Mouse (Mus musculus): ENCODE data around the gene Rexo1. TPM values are rescaled to one million over a fixed set of nuclear protein-coding genes. Genes with fewer than 3 reads are reported as not detected.

Gene Rexo1
- polyA plus RNA-seq, 1 experiment = 62.7 TPM

- Histone ChIP-seq H3K4me3 (replicated peaks; ENCODE audit: extremely low read depth, low read depth, low read length) (no peak overlapping the region), H3K4me1 (ENCODE audit: control insufficient read depth, insufficient read depth, low read length) (peaks cover 3% of the 10 kb centered on the region; the same call in 1 of the 2 replicates)
- no peak for DNase-seq
- TF ChIP-seq CTCF (IDR thresholded peaks at IDR 0.05; ENCODE audit: insufficient read depth, low read length) (no peak), POLR2A (IDR thresholded peaks at IDR 0.05; ENCODE audit: borderline replicate concordance, extremely low read depth, low read depth, low read length) (no peak)
- 80% methylated on average over 7 of the region's 7 CpGs for WGBS
Measured at GRCm38 (mm10) chr10:80604001-80604509, 42.7 kb upstream of the Rexo1 start.

GRCm38 (mm10) chr10:80603364-80603763 is 42.0 kb upstream of the Rexo1 start:
- WGBS = 15% methylated on average over 7 of the region's 7 CpGs
- peaks cover 3% of the 10 kb centered on the region; the same call in 1 of the 2 replicates for H3K4me1 ChIP-seq (ENCODE audit: control insufficient read depth, insufficient read depth, low read length)
- DNase-seq = no peak
- TF ChIP-seq POLR2A (IDR thresholded peaks at IDR 0.05; ENCODE audit: borderline replicate concordance, extremely low read depth, low read depth, low read length) = no peak
- TF ChIP-seq CTCF (IDR thresholded peaks at IDR 0.05; ENCODE audit: insufficient read depth, low read length) = no peak
- H3K4me3 ChIP-seq (replicated peaks; ENCODE audit: extremely low read depth, low read depth, low read length) = peak overlapping the region; percentile 94

GRCm38 (mm10) chr10:80602698-80603325 is 41.5 kb upstream of the Rexo1 start, which contains the start of the genes Scamp4 and Adat3:
TSS of gene Scamp4 (plus strand) at chr10:80602872.
TSS of gene Adat3 (plus strand) at chr10:80602880.
- peak; percentile 95 for DNase-seq
- peak within 1 kb of the TSS; percentile 94 for H3K4me3 ChIP-seq (replicated peaks; ENCODE audit: extremely low read depth, low read depth, low read length)
- H3K4me1 ChIP-seq (ENCODE audit: control insufficient read depth, insufficient read depth, low read length) = peaks cover 3% of the 10 kb centered on the region; the same call in 1 of the 2 replicates
- WGBS = under 1% methylated on average over 54 of the region's 54 CpGs
- TF ChIP-seq CTCF (IDR thresholded peaks at IDR 0.05; ENCODE audit: insufficient read depth, low read length) = no peak
- TF ChIP-seq POLR2A (IDR thresholded peaks at IDR 0.05; ENCODE audit: borderline replicate concordance, extremely low read depth, low read depth, low read length) = peak; percentile 54; the same call in 1 of the 2 replicates

GRCm38 (mm10) chr10:80596318-80596717 is 35.0 kb upstream of the Rexo1 start:
- H3K4me1 ChIP-seq (ENCODE audit: control insufficient read depth, insufficient read depth, low read length) = no peaks in the 10 kb centered on the region
- WGBS = 43% methylated on average over 4 of the region's 4 CpGs
- TF ChIP-seq CTCF (IDR thresholded peaks at IDR 0.05; ENCODE audit: insufficient read depth, low read length) (no peak), POLR2A (IDR thresholded peaks at IDR 0.05; ENCODE audit: borderline replicate concordance, extremely low read depth, low read depth, low read length) (no peak)
- H3K4me3 ChIP-seq (replicated peaks; ENCODE audit: extremely low read depth, low read depth, low read length) = no peak overlapping the region
- no peak for DNase-seq

- WGBS = 2% methylated on average over 73 of the region's 73 CpGs
- H3K4me1 ChIP-seq (ENCODE audit: control insufficient read depth, insufficient read depth, low read length) = peaks cover 22% of the 10 kb centered on the region
- peak; percentile 92 for DNase-seq
- TF ChIP-seq POLR2A (IDR thresholded peaks at IDR 0.05; ENCODE audit: borderline replicate concordance, extremely low read depth, low read depth, low read length) (peak; percentile 90; the same call in 1 of the 2 replicates), CTCF (IDR thresholded peaks at IDR 0.05; ENCODE audit: insufficient read depth, low read length) (no peak)
- peak within 1 kb of the TSS; percentile 77 for H3K4me3 ChIP-seq (replicated peaks; ENCODE audit: extremely low read depth, low read depth, low read length)
Measured at GRCm38 (mm10) chr10:80589879-80590854, 28.8 kb upstream of the Rexo1 start, which contains the start of gene Abhd17a. TSS of gene Abhd17a (minus strand) at chr10:80590341.

- TF ChIP-seq CTCF (IDR thresholded peaks at IDR 0.05; ENCODE audit: insufficient read depth, low read length) = no peak
- TF ChIP-seq POLR2A (IDR thresholded peaks at IDR 0.05; ENCODE audit: borderline replicate concordance, extremely low read depth, low read depth, low read length) = 0 out of 2 replicates have a peak, but pooled peaks have one; percentile 3
- H3K4me1 ChIP-seq (ENCODE audit: control insufficient read depth, insufficient read depth, low read length) = peaks cover 28% of the 10 kb centered on the region
- H3K4me3 ChIP-seq (replicated peaks; ENCODE audit: extremely low read depth, low read depth, low read length) = peak overlapping the region; percentile 77
- WGBS = 4% methylated on average over 12 of the region's 12 CpGs
- DNase-seq = no peak
Measured at GRCm38 (mm10) chr10:80589127-80589878, 27.9 kb upstream of the Rexo1 start.

- 33% methylated on average over 4 of the region's 4 CpGs for WGBS
- no peak for DNase-seq
- peaks cover 33% of the 10 kb centered on the region for H3K4me1 ChIP-seq (ENCODE audit: control insufficient read depth, insufficient read depth, low read length)
- no peak overlapping the region for H3K4me3 ChIP-seq (replicated peaks; ENCODE audit: extremely low read depth, low read depth, low read length)
- TF ChIP-seq CTCF (IDR thresholded peaks at IDR 0.05; ENCODE audit: insufficient read depth, low read length) = no peak
- 0 out of 2 replicates have a peak, but pooled peaks have one; percentile 18 for TF ChIP-seq POLR2A (IDR thresholded peaks at IDR 0.05; ENCODE audit: borderline replicate concordance, extremely low read depth, low read depth, low read length)
Measured at GRCm38 (mm10) chr10:80587305-80587657, 25.9 kb upstream of the Rexo1 start.

GRCm38 (mm10) chr10:80586407-80587304 is 25.3 kb upstream of the Rexo1 start:
- DNase-seq = no peak
- no peak for TF ChIP-seq POLR2A (IDR thresholded peaks at IDR 0.05; ENCODE audit: borderline replicate concordance, extremely low read depth, low read depth, low read length)
- no peak for TF ChIP-seq CTCF (IDR thresholded peaks at IDR 0.05; ENCODE audit: insufficient read depth, low read length)
- peaks cover 33% of the 10 kb centered on the region for H3K4me1 ChIP-seq (ENCODE audit: control insufficient read depth, insufficient read depth, low read length)
- peak overlapping the region; percentile 58 for H3K4me3 ChIP-seq (replicated peaks; ENCODE audit: extremely low read depth, low read depth, low read length)
- 77% methylated on average over 34 of the region's 51 CpGs for WGBS

All from lung, adult 2 months (tissue).